Mouse (Mus musculus) forebrain, embryonic 15.5 days (tissue): ENCODE data around the gene Ccdc30. TPM values are rescaled to one million over a fixed set of nuclear protein-coding genes. Genes with fewer than 3 reads are reported as not detected.

ENCODE experiments used
- ATAC-seq: fragments of 200-750 bp; cut with Nextera tagmentation; replicated peaks from 2 replicates; pipeline ENCODE4 v1.8.0; 2017; ENCODE audit warnings: mild to moderate bottlenecking, moderate TSS enrichment, moderate library complexity
- H3K27ac ChIP-seq: fragments of 300-500 bp; sonication (generic); replicated peaks from 2 replicates; pipeline ENCODE4 v1.5.1; 2015; ENCODE audit warnings: mild to moderate bottlenecking, inconsistent platforms
- H3K27me3 ChIP-seq: fragments of 300-500 bp; sonication (generic); 2 replicates; pipeline ENCODE4 v1.6.1; 2015; ENCODE audit warnings: inconsistent platforms
- H3K36me3 ChIP-seq: fragments of 300-500 bp; sonication (generic); 2 replicates; pipeline ENCODE4 v1.6.1; 2015; ENCODE audit warnings: mild to moderate bottlenecking, inconsistent platforms
- H3K4me1 ChIP-seq: fragments of 300-500 bp; sonication (generic); 2 replicates; pipeline ENCODE4 v1.6.1; 2015; ENCODE audit warnings: inconsistent platforms
- H3K4me2 ChIP-seq: fragments of 300-500 bp; sonication (generic); replicated peaks from 2 replicates; pipeline ENCODE4 v1.6.1; 2015; ENCODE audit warnings: mild to moderate bottlenecking, inconsistent platforms
- H3K4me3 ChIP-seq: fragments of 300-500 bp; sonication (generic); 2 replicates; pipeline ENCODE4 v1.5.1; 2015; ENCODE audit warnings: mild to moderate bottlenecking, inconsistent platforms
- H3K9ac ChIP-seq: fragments of 300-500 bp; sonication (generic); replicated peaks from 2 replicates; pipeline ENCODE4 v1.6.1; 2015; ENCODE audit warnings: mild to moderate bottlenecking, inconsistent platforms
- H3K9me3 ChIP-seq: fragments of 300-500 bp; sonication (generic); 2 replicates; pipeline ENCODE4 v1.6.1; 2016; ENCODE audit warnings: inconsistent platforms
- WGBS: fragments of 180-500 bp; shearing (Covaris S2); methylation state at CpG from one replicate; pipeline ENCODE4 v1.1.7; 2015; ENCODE audit warnings: mixed read lengths; 5-methylcytosine and 5-hydroxymethylcytosine counted together
- polyA plus RNA-seq: library from polyadenylated mRNA; unstranded; fragments of >200 nt; fragmentation: Nextera tagmentation; extraction: Ambion mirVana; gene quantifications from 2 replicates; pipeline ENCODE4 v1.2.1, GENCODE M21; 2015

Ccdc30 gene
- polyA plus RNA-seq, 1 experiment from 2014 or later = 13.0 TPM

- H3K36me3 ChIP-seq = no peaks in the 10 kb centered on the region
- no peak overlapping the region for H3K4me3 ChIP-seq
- peaks cover 19% of the 10 kb centered on the region for H3K4me1 ChIP-seq
- WGBS = 86% methylated on average over 12 of the region's 12 CpGs
- no peak for ATAC-seq
- H3K9me3 ChIP-seq = no peaks in the 10 kb centered on the region
- no peak overlapping the region for H3K4me2 ChIP-seq
- H3K27ac ChIP-seq = no peak overlapping the region
- no peaks in the 10 kb centered on the region for H3K27me3 ChIP-seq
- H3K9ac ChIP-seq = no peak overlapping the region
Measured at GRCm38 (mm10) chr4:119411877-119412650, 3.3 kb downstream of the Ccdc30 start.

- no peak overlapping the region for H3K4me3 ChIP-seq
- no peaks in the 10 kb centered on the region for H3K4me1 ChIP-seq
- peaks cover 20% of the 10 kb centered on the region; the same call in 1 of the 2 replicates for H3K36me3 ChIP-seq
- no peak for ATAC-seq
- 56% methylated on average over 2 of the region's 2 CpGs for WGBS
- H3K4me2 ChIP-seq = no peak overlapping the region
- peaks cover 8% of the 10 kb centered on the region; the same call in 1 of the 2 replicates for H3K9me3 ChIP-seq
- H3K9ac ChIP-seq = no peak overlapping the region
- H3K27me3 ChIP-seq = no peaks in the 10 kb centered on the region
- H3K27ac ChIP-seq = no peak overlapping the region
Measured at GRCm38 (mm10) chr4:119403431-119403830, 11.9 kb downstream of the Ccdc30 start.

- no peak overlapping the region for H3K4me3 ChIP-seq
- peaks cover 20% of the 10 kb centered on the region; the same call in 1 of the 2 replicates for H3K36me3 ChIP-seq
- WGBS = 66% methylated on average over 7 of the region's 7 CpGs
- H3K4me2 ChIP-seq = no peak overlapping the region
- no peaks in the 10 kb centered on the region for H3K27me3 ChIP-seq
- ATAC-seq = no peak
- no peaks in the 10 kb centered on the region for H3K4me1 ChIP-seq
- peaks cover 8% of the 10 kb centered on the region; the same call in 1 of the 2 replicates for H3K9me3 ChIP-seq
- H3K27ac ChIP-seq = no peak overlapping the region
- no peak overlapping the region for H3K9ac ChIP-seq
Measured at GRCm38 (mm10) chr4:119400896-119401295, 14.4 kb downstream of the Ccdc30 start.

- Histone ChIP-seq H3K36me3 (peaks cover 17% of the 10 kb centered on the region; the same call in 1 of the 2 replicates), H3K9ac (no peak overlapping the region), H3K9me3 (peaks cover 8% of the 10 kb centered on the region; the same call in 1 of the 2 replicates), H3K4me1 (no peaks in the 10 kb centered on the region), H3K27me3 (no peaks in the 10 kb centered on the region), H3K4me2 (no peak overlapping the region), H3K4me3 (no peak overlapping the region), H3K27ac (no peak overlapping the region)
- 78% methylated on average over 7 of the region's 7 CpGs for WGBS
- no peak for ATAC-seq
Measured at GRCm38 (mm10) chr4:119398751-119399150, 16.6 kb downstream of the Ccdc30 start.

GRCm38 (mm10) chr4:119390369-119390768 is 25.0 kb downstream of the Ccdc30 start:
- WGBS = 88% methylated on average over 1 of the region's 1 CpGs
- H3K4me2 ChIP-seq = no peak overlapping the region
- no peaks in the 10 kb centered on the region for H3K9me3 ChIP-seq
- no peak overlapping the region for H3K9ac ChIP-seq
- ATAC-seq = no peak
- H3K4me1 ChIP-seq = no peaks in the 10 kb centered on the region
- H3K27me3 ChIP-seq = no peaks in the 10 kb centered on the region
- no peak overlapping the region for H3K27ac ChIP-seq
- H3K36me3 ChIP-seq = no peaks in the 10 kb centered on the region
- no peak overlapping the region for H3K4me3 ChIP-seq

- Histone ChIP-seq H3K9ac (no peak overlapping the region), H3K36me3 (no peaks in the 10 kb centered on the region), H3K27me3 (no peaks in the 10 kb centered on the region), H3K9me3 (no peaks in the 10 kb centered on the region), H3K4me3 (no peak overlapping the region), H3K27ac (no peak overlapping the region), H3K4me1 (no peaks in the 10 kb centered on the region), H3K4me2 (no peak overlapping the region)
- 44% methylated on average over 3 of the region's 3 CpGs for WGBS
- ATAC-seq = no peak
Measured at GRCm38 (mm10) chr4:119389184-119389583, 26.1 kb downstream of the Ccdc30 start.

- no peaks in the 10 kb centered on the region for H3K36me3 ChIP-seq
- H3K9me3 ChIP-seq = no peaks in the 10 kb centered on the region
- no peak overlapping the region for H3K4me3 ChIP-seq
- 72% methylated on average over 7 of the region's 7 CpGs for WGBS
- no peak overlapping the region for H3K4me2 ChIP-seq
- ATAC-seq = no peak
- H3K27ac ChIP-seq = no peak overlapping the region
- H3K9ac ChIP-seq = no peak overlapping the region
- no peaks in the 10 kb centered on the region for H3K27me3 ChIP-seq
- H3K4me1 ChIP-seq = no peaks in the 10 kb centered on the region
Measured at GRCm38 (mm10) chr4:119381471-119382190, 33.7 kb downstream of the Ccdc30 start.

GRCm38 (mm10) chr4:119369460-119369859 is 45.9 kb downstream of the Ccdc30 start:
- H3K27me3 ChIP-seq = no peaks in the 10 kb centered on the region
- no peak overlapping the region for H3K4me3 ChIP-seq
- no peaks in the 10 kb centered on the region for H3K36me3 ChIP-seq
- no peak for ATAC-seq
- no peak overlapping the region for H3K27ac ChIP-seq
- H3K4me2 ChIP-seq = no peak overlapping the region
- H3K9ac ChIP-seq = no peak overlapping the region
- no peaks in the 10 kb centered on the region for H3K9me3 ChIP-seq
- 90% methylated on average over 6 of the region's 6 CpGs for WGBS
- H3K4me1 ChIP-seq = no peaks in the 10 kb centered on the region

- H3K4me1 ChIP-seq = no peaks in the 10 kb centered on the region
- H3K27me3 ChIP-seq = no peaks in the 10 kb centered on the region
- H3K36me3 ChIP-seq = no peaks in the 10 kb centered on the region
- ATAC-seq = no peak
- no peak overlapping the region for H3K4me2 ChIP-seq
- WGBS = 69% methylated on average over 4 of the region's 4 CpGs
- H3K9me3 ChIP-seq = no peaks in the 10 kb centered on the region
- no peak overlapping the region for H3K27ac ChIP-seq
- H3K9ac ChIP-seq = no peak overlapping the region
- H3K4me3 ChIP-seq = no peak overlapping the region
Measured at GRCm38 (mm10) chr4:119366758-119367526, 48.4 kb downstream of the Ccdc30 start.

- Histone ChIP-seq H3K4me3 (no peak overlapping the region), H3K4me1 (peaks cover 9% of the 10 kb centered on the region; the same call in 1 of the 2 replicates), H3K9me3 (no peaks in the 10 kb centered on the region), H3K4me2 (no peak overlapping the region), H3K27ac (no peak overlapping the region), H3K9ac (no peak overlapping the region), H3K36me3 (no peaks in the 10 kb centered on the region), H3K27me3 (no peaks in the 10 kb centered on the region)
- ATAC-seq = no peak
- WGBS = 80% methylated on average over 3 of the region's 3 CpGs
Measured at GRCm38 (mm10) chr4:119362231-119362630, 53.1 kb downstream of the Ccdc30 start.

GRCm38 (mm10) chr4:119359196-119359971 is 55.9 kb downstream of the Ccdc30 start:
- Histone ChIP-seq H3K9me3 (no peaks in the 10 kb centered on the region), H3K9ac (peak overlapping the region; percentile 40), H3K4me1 (peaks cover 9% of the 10 kb centered on the region; the same call in 1 of the 2 replicates), H3K4me3 (peak overlapping the region; percentile 41), H3K36me3 (no peaks in the 10 kb centered on the region), H3K27me3 (no peaks in the 10 kb centered on the region), H3K4me2 (peak overlapping the region; percentile 64), H3K27ac (peak overlapping the region; percentile 71)
- ATAC-seq = no peak
- 6% methylated on average over 30 of the region's 30 CpGs for WGBS
